Mouse (Mus musculus): ENCODE results near the gene Creb3l1. TPM values are rescaled to one million over a fixed set of nuclear protein-coding genes. Genes with fewer than 3 reads are reported as not detected.
A peak's percentile ranks its signal among the peaks of the same experiment; 100 is the strongest.

The Creb3l1 gene
- polyA plus RNA-seq (2015; fragmentation: Nextera tagmentation; extraction: Ambion mirVana): 16.8 and 18.7 TPM in 2 replicates

GRCm38 (mm10) chr2:92024274-92024672 lies at the start of gene Creb3l1:
TSS of gene Creb3l1 (minus strand) at chr2:92024502.
- H3K4me1 ChIP-seq (replicated peaks): peaks cover 33% of the 10 kb centered on the region
- H3K27me3 ChIP-seq (replicated peaks): no peaks in the 10 kb centered on the region
- no peaks in the 10 kb centered on the region for H3K9me3 ChIP-seq
- H3K9ac ChIP-seq: peak within 1 kb of the TSS; percentile 72
- peak within 1 kb of the TSS; percentile 74 for H3K4me3 ChIP-seq (replicated peaks)
- H3K36me3 ChIP-seq: no peaks in the 10 kb centered on the region
- H3K27ac ChIP-seq: peak within 1 kb of the TSS; percentile 76
- H3K4me2 ChIP-seq (replicated peaks): peak within 1 kb of the TSS; percentile 95
- ATAC-seq: peak; percentile 54
- under 1% methylated on average over 18 of the region's 27 CpGs for WGBS

GRCm38 (mm10) chr2:92071143-92071542 lies 46.8 kb upstream of the Creb3l1 start:
- H3K9ac ChIP-seq: no peak overlapping the region
- H3K27me3 ChIP-seq (replicated peaks): no peaks in the 10 kb centered on the region
- no peak overlapping the region for H3K4me3 ChIP-seq (replicated peaks)
- no peaks in the 10 kb centered on the region for H3K36me3 ChIP-seq
- H3K27ac ChIP-seq: no peak overlapping the region
- no peak overlapping the region for H3K4me2 ChIP-seq (replicated peaks)
- no peaks in the 10 kb centered on the region for H3K9me3 ChIP-seq
- ATAC-seq: no peak
- 79% methylated on average over 4 of the region's 4 CpGs for WGBS
- H3K4me1 ChIP-seq (replicated peaks): no peaks in the 10 kb centered on the region

GRCm38 (mm10) chr2:92069630-92070029 lies 45.3 kb upstream of the Creb3l1 start:
- no peak for ATAC-seq
- Histone ChIP-seq H3K4me1 (replicated peaks) (no peaks in the 10 kb centered on the region), H3K9ac (no peak overlapping the region), H3K27me3 (replicated peaks) (no peaks in the 10 kb centered on the region), H3K27ac (no peak overlapping the region), H3K4me2 (replicated peaks) (no peak overlapping the region), H3K36me3 (no peaks in the 10 kb centered on the region), H3K4me3 (replicated peaks) (no peak overlapping the region), H3K9me3 (no peaks in the 10 kb centered on the region)
- whole genome bisulfite sequencing: 68% methylated on average over 5 of the region's 5 CpGs

- Histone ChIP-seq H3K36me3 (no peaks in the 10 kb centered on the region), H3K4me1 (replicated peaks) (no peaks in the 10 kb centered on the region), H3K4me3 (replicated peaks) (no peak overlapping the region), H3K9me3 (no peaks in the 10 kb centered on the region), H3K27ac (no peak overlapping the region), H3K27me3 (replicated peaks) (no peaks in the 10 kb centered on the region), H3K9ac (no peak overlapping the region), H3K4me2 (replicated peaks) (no peak overlapping the region)
- 53% methylated on average over 3 of the region's 3 CpGs for WGBS
- no peak for ATAC-seq
Observed at GRCm38 (mm10) chr2:92067600-92067999, 43.3 kb upstream of the Creb3l1 start.

- no peaks in the 10 kb centered on the region for H3K4me1 ChIP-seq (replicated peaks)
- no peak for ATAC-seq
Observed at GRCm38 (mm10) chr2:92066899-92067298, 42.6 kb upstream of the Creb3l1 start.

GRCm38 (mm10) chr2:92065938-92066337 lies 41.6 kb upstream of the Creb3l1 start:
- Histone ChIP-seq H3K9ac (no peak overlapping the region), H3K27ac (no peak overlapping the region), H3K9me3 (no peaks in the 10 kb centered on the region), H3K27me3 (replicated peaks) (no peaks in the 10 kb centered on the region), H3K4me2 (replicated peaks) (no peak overlapping the region), H3K4me3 (replicated peaks) (no peak overlapping the region), H3K4me1 (replicated peaks) (no peaks in the 10 kb centered on the region), H3K36me3 (no peaks in the 10 kb centered on the region)
- no peak for ATAC-seq
- 59% methylated on average over 6 of the region's 6 CpGs for WGBS

More at GRCm38 (mm10) chr2:92066899-92067298, 42.6 kb upstream of the Creb3l1 start:
- no peak overlapping the region for H3K27ac ChIP-seq
- H3K27me3 ChIP-seq (replicated peaks): no peaks in the 10 kb centered on the region
- H3K9ac ChIP-seq: no peak overlapping the region
- WGBS: 47% methylated on average over 1 of the region's 1 CpGs
- no peaks in the 10 kb centered on the region for H3K36me3 ChIP-seq
- H3K4me3 ChIP-seq (replicated peaks): no peak overlapping the region
- no peak overlapping the region for H3K4me2 ChIP-seq (replicated peaks)
- H3K9me3 ChIP-seq: no peaks in the 10 kb centered on the region

- H3K27me3 ChIP-seq (replicated peaks): peaks cover under 1% of the 10 kb centered on the region; the same call in 1 of the 2 replicates
- H3K9me3 ChIP-seq: no peaks in the 10 kb centered on the region
- ATAC-seq: no peak
- no peak overlapping the region for H3K9ac ChIP-seq
- no peak overlapping the region for H3K27ac ChIP-seq
- H3K36me3 ChIP-seq: no peaks in the 10 kb centered on the region
- H3K4me3 ChIP-seq (replicated peaks): no peak overlapping the region
- H3K4me1 ChIP-seq (replicated peaks): no peaks in the 10 kb centered on the region
- 85% methylated on average over 8 of the region's 8 CpGs for WGBS
- no peak overlapping the region for H3K4me2 ChIP-seq (replicated peaks)
Observed at GRCm38 (mm10) chr2:92065269-92065888, 41.1 kb upstream of the Creb3l1 start.

- WGBS: 65% methylated on average over 5 of the region's 5 CpGs
- no peak for ATAC-seq
- Histone ChIP-seq H3K27ac (no peak overlapping the region), H3K9me3 (no peaks in the 10 kb centered on the region), H3K27me3 (replicated peaks) (peaks cover 14% of the 10 kb centered on the region), H3K4me3 (replicated peaks) (no peak overlapping the region), H3K36me3 (no peaks in the 10 kb centered on the region), H3K4me2 (replicated peaks) (no peak overlapping the region), H3K9ac (no peak overlapping the region), H3K4me1 (replicated peaks) (peaks cover 17% of the 10 kb centered on the region; the same call in 1 of the 2 replicates)
Observed at GRCm38 (mm10) chr2:92063106-92063505, 38.8 kb upstream of the Creb3l1 start.

- H3K27me3 ChIP-seq (replicated peaks): peaks cover 14% of the 10 kb centered on the region
- H3K9me3 ChIP-seq: no peaks in the 10 kb centered on the region
- WGBS: 77% methylated on average over 5 of the region's 5 CpGs
- no peak overlapping the region for H3K27ac ChIP-seq
- ATAC-seq: no peak
- no peak overlapping the region for H3K9ac ChIP-seq
- H3K4me3 ChIP-seq (replicated peaks): no peak overlapping the region
- peaks cover 17% of the 10 kb centered on the region; the same call in 1 of the 2 replicates for H3K4me1 ChIP-seq (replicated peaks)
- no peaks in the 10 kb centered on the region for H3K36me3 ChIP-seq
- H3K4me2 ChIP-seq (replicated peaks): no peak overlapping the region
Observed at GRCm38 (mm10) chr2:92061337-92061736, 37.0 kb upstream of the Creb3l1 start.

- H3K4me3 ChIP-seq (replicated peaks): peak overlapping the region; percentile 63
- H3K27me3 ChIP-seq (replicated peaks): peaks cover 14% of the 10 kb centered on the region
- no peak for ATAC-seq
- H3K9ac ChIP-seq: peak overlapping the region; percentile 55
- peak overlapping the region; percentile 100 for H3K4me2 ChIP-seq (replicated peaks)
- H3K27ac ChIP-seq: no peak overlapping the region
- no peaks in the 10 kb centered on the region for H3K9me3 ChIP-seq
- no peaks in the 10 kb centered on the region for H3K36me3 ChIP-seq
- 23% methylated on average over 6 of the region's 6 CpGs for WGBS
- peaks cover 19% of the 10 kb centered on the region for H3K4me1 ChIP-seq (replicated peaks)
Observed at GRCm38 (mm10) chr2:92060291-92060690, 36.0 kb upstream of the Creb3l1 start.

- peak overlapping the region; percentile 100 for H3K4me2 ChIP-seq (replicated peaks)
- peak; percentile 50 for ATAC-seq
- peaks cover 14% of the 10 kb centered on the region for H3K27me3 ChIP-seq (replicated peaks)
- peak overlapping the region; percentile 63 for H3K4me3 ChIP-seq (replicated peaks)
- peaks cover 19% of the 10 kb centered on the region for H3K4me1 ChIP-seq (replicated peaks)
- H3K9ac ChIP-seq: peak overlapping the region; percentile 55
- under 1% methylated on average over 63 of the region's 63 CpGs for WGBS
- no peaks in the 10 kb centered on the region for H3K9me3 ChIP-seq
- peak overlapping the region; percentile 33; the same call in 1 of the 2 replicates for H3K27ac ChIP-seq
- H3K36me3 ChIP-seq: no peaks in the 10 kb centered on the region
Observed at GRCm38 (mm10) chr2:92059481-92060220, 35.3 kb upstream of the Creb3l1 start.

- H3K4me2 ChIP-seq (replicated peaks): peak overlapping the region; percentile 100
- no peaks in the 10 kb centered on the region for H3K36me3 ChIP-seq
- 3% methylated on average over 11 of the region's 11 CpGs for WGBS
- peak overlapping the region; percentile 63 for H3K4me3 ChIP-seq (replicated peaks)
- no peak overlapping the region for H3K27ac ChIP-seq
- H3K9me3 ChIP-seq: no peaks in the 10 kb centered on the region
- ATAC-seq: no peak
- H3K9ac ChIP-seq: 0 out of 2 replicates have a peak overlapping the region, but pooled peaks have one; percentile 35
- peaks cover 14% of the 10 kb centered on the region for H3K27me3 ChIP-seq (replicated peaks)
- H3K4me1 ChIP-seq (replicated peaks): peaks cover 19% of the 10 kb centered on the region
Observed at GRCm38 (mm10) chr2:92058936-92059335, 34.6 kb upstream of the Creb3l1 start.

Data from intestine, embryonic 15.5 days (tissue).